Mouse (Mus musculus): Measurements from ENCODE around the gene Shisa8.

DNA sequence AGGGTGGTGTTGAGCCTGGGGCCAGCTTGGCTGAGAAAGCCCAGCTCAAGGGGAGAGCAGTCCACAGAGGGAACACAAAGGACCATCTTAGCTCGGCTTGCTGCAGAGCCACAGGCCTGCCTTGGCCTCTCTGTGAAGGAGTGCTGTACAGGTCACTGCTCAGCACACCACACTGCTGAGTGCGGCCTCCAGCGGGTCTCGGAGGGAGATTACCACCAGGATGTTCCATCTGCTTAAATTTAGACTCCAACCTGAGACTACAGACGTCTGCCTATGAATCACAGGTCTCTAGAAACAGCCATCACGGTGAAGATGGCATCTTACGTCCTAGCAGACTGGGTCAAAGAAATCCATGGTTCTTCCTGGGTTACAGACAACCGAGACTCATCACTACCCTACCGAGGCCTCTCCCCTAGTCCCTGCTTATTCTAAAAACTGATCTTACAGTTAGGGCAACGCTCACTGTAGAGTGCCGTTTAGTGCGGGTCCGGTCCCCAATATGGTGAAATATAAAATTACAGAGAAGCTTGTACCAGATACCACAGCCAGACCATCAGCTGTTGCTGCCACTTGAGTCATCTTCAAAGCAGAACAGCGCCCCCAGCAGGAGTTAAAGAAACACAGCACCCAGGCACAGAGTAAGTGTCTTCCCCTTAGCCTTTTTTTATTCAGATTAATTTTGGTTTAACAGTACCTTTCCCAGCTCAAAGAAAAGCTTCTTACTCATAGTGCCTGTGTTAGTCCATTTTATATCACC, 8.7 kb upstream of the Shisa8 start:
- no peak for TF ChIP-seq GATA1 (IDR thresholded peaks at IDR 0.05; ENCODE audit: low read length)
- no peak for TF ChIP-seq TAL1 (IDR thresholded peaks at IDR 0.05; ENCODE audit: low read length)

All from erythroblast, embryonic 14.5 days (primary cell).